Mouse (Mus musculus): ENCODE results near the gene Grip1.
A peak's percentile ranks its signal among the peaks of the same experiment; 100 is the strongest.

Gene Grip1

GRCm38 (mm10) chr10:119831086-119831485 lies 377.5 kb downstream of the Grip1 start:
- no peak for DNase-seq (ENCODE audit: low read depth, low spot score)

DNA sequence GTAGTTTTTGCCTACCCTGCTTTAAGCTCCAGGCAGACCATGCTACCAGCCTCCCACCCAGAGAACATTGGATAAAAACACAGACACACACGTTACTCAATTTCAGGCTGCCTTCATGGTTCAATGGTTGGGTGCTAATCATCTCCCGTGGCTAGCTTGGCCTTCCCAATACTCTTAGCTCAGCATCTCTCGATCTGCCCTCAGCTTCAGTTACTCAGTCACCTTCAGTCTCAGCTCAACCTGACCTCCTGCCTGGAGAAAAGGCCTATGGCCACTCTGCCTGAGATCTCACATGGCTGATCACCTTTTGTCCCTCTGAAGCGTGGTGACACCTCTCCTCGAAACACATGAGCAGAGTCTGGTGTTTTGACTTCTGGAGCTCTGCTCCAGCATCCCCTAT lies 379.7 kb downstream of the Grip1 start:
- no peak for DNase-seq (ENCODE audit: low read depth, low spot score)

- no peak for DNase-seq (ENCODE audit: low read depth, low spot score)
Measured at GRCm38 (mm10) chr10:119834122-119834521, 380.5 kb downstream of the Grip1 start.

DNA sequence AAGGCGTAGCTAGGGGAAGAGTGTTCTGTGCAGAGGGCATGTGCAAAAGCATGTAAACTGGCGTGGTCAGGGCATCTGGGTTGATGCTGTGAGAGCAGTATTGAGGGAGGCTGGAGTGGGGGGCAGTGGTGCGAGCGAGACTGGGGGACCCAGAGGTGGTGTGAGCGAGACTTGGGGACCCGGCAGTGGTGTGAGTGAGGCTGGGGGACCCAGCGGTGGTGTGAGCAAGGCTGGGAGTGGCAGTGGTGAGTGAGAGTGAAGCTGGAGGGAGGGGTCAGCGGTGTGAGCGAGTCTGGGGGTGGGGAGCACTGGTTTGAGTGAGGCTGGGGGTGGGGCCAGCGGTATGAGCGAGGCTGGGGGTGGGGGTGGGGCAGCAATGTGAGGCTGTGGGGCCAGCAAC lies 386.0 kb downstream of the Grip1 start:
- DNase-seq (ENCODE audit: low read depth, low spot score), result no peak

DNA sequence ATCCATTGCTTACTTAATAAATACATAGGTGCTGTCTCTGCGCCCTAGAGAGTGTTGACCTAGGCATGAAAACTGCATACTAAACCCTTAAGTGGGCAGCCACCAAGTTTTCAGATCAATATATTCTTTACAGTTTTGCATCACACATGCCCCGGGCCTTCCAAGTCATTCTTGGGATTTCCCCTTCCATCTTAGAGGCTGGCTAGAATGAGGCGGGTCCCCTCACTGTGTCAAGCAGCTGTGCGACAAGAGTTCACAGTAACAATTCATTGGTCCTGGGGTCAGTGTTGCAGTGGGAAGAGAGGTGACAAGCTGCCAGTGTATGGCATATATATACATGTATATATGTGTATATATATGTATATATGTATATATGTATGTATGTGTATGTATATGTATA lies 388.4 kb downstream of the Grip1 start:
- DNase-seq (ENCODE audit: low read depth, low spot score), result no peak

DNA sequence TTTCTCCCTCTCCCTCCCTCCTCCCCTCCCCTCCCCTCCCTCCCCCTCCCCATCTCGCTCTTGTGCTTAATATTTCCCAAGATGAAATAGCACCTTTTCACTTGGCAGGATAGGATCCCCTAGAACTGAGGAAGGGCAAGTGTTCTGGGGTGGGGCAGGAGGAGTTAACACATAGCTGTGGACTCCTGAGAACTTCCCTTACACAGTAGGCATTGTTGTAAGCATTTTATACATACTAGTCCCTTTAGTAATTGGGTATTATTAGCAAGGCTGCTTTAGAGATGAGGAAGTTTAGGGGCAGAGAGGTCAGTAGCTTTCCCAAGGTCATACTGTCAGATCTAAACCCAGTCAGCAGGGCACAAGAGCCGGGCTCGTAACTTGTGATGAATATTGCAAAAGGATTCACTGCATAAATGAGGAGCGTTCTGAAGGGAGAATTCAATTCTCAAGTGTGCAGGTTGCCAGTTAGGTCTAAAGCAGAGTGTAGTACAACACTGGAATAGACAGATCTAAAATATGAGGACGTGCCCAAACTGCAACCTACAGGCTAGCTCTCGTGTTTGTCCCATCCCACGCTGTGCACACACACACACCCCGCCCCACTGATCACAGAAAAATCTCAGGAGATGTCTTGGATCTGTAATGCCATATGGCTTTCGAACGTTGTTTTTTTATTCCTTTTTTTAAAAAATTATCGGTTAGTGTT lies 392.2 kb downstream of the Grip1 start:
- DNase-seq (ENCODE audit: low read depth, low spot score), result no peak

DNA sequence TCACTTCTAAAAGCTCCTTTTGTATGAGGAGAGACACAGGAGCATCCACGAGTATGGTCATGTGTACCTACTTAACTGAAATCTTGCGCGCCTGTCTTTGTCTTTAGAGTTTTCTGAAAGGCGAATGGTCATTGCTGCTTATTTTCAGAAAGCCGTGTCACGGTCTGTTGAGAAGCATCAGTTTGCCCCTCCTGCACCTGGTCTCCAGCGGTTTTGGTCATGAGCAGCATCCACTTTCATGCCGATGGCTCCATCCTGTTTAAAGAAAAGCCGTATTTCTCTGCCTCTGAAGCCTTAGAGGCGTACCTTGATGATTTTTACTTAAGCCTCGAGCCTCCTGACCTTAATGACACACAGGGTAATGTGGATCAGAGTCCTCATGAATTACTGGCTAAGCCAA lies 398.0 kb downstream of the Grip1 start:
- DNase-seq (ENCODE audit: low read depth, low spot score), result no peak

- DNase-seq (ENCODE audit: low read depth, low spot score), result no peak
Measured at GRCm38 (mm10) chr10:119852582-119853135, 399.0 kb downstream of the Grip1 start.

DNA sequence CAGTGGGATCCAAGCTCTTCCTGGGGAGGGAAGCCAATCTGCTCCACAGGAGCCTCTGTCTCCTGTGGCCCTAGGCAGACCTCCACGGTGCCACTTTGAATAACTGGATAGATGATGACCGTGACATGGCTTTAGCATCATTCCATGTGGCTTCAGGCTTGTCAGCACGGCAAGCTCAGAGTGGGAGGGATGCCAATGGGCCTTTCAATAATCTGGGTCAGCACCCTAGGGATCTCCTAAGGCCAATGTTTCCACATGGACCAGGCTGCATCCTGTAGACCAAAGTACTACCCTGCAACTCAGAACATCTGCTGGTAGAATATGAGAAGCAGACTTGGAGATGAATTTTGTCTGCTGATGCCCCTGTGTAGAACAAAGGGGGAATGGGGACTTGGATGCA lies 414.1 kb downstream of the Grip1 start:
- no peak for DNase-seq (ENCODE audit: low read depth, low spot score)

DNA sequence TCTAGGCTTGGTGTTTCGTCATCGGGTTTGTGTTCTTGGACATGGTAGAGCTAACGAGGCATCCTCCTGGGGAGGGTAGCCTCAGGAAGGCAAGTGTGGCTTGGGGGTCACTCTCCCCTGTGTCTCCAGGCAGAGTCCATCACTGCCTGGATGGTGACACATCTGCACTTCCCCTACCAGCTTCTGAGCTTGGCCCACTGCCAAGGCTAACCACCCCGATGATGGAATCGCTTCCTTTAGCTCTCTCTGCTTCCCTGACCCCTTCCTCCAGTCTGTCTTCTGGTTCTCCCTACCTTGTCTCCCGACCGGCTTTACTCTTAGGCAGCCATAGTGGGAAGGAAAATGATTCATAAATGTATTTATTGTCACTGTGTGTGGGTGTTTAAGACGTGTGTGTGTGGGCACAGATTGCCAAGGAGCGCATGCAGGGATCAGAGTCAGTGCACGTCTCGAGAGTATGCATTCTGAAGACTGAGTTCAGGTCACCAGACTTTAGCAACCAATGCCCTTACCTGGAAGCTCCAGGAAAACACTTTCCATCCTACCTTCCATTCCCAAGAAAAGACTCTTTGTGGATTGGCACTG lies 415.5 kb downstream of the Grip1 start:
- no peak for DNase-seq (ENCODE audit: low read depth, low spot score)

DNA sequence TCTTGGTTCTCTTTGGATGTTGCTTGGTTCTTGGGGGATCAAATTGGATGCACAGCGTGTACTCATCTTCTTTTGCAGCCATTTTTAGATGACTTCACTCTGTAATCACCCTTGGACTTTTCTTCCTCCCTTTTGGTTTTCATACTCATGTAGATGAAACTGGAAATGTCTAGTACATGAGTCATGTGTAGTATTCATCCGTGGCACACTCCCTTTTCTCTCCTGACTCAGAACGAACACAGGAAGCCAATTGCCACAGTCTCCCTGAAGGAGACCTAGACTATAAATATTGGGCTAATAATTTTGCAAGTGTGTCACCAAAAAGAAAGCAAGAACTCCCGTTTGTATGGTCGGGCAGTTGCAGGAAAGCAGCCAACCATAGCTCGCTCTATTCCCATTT lies 423.1 kb downstream of the Grip1 start:
- DNase-seq (ENCODE audit: low read depth, low spot score), result peak; percentile 80

GRCm38 (mm10) chr10:119878331-119878730 lies 424.7 kb downstream of the Grip1 start:
- DNase-seq (ENCODE audit: low read depth, low spot score), result no peak

DNA sequence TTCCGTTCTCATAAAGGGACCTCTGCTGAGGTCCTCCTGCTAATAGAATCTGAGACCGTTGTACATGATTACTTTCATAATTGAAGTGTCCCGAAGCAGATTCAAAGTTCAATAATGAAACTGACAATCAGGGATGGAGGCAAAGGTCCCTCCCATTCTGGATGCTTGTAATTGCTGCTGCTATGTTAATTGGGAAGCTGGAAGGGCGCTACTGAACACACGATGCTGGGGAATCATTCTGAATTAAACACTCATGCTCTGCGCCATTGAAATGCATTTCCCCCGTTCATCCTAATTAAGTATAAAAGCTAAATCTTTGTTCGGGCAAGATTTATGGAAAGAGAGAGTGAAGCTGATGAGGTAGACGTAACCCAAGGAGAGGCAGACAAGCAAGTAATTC lies 431.0 kb downstream of the Grip1 start:
- no peak for DNase-seq (ENCODE audit: low read depth, low spot score)

DNA sequence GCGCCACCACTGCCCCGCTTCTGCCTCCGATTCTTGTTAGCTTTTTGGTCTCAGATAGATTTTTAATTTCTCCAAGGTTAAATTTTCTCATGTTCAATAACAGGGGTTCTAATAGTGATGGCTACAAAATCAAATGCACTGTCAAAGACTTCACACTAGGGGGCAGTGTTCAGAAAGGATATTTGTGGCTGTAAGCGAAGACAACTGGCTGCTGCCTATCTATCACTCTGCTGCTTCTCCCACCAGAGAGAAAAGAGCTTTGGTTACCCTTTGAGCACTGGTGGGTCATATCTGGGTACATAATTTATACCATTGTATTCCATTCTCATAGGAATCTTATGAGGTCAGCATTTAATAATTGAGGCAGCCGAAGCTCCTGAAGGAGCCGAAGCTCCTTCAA lies 431.9 kb downstream of the Grip1 start:
- DNase-seq (ENCODE audit: low read depth, low spot score), result peak; percentile 24

- DNase-seq (ENCODE audit: low read depth, low spot score), result peak; percentile 32
Measured at GRCm38 (mm10) chr10:119886681-119887080, 433.1 kb downstream of the Grip1 start.

- DNase-seq (ENCODE audit: low read depth, low spot score), result no peak
Measured at GRCm38 (mm10) chr10:119902754-119903153, 449.1 kb downstream of the Grip1 start.

DNA sequence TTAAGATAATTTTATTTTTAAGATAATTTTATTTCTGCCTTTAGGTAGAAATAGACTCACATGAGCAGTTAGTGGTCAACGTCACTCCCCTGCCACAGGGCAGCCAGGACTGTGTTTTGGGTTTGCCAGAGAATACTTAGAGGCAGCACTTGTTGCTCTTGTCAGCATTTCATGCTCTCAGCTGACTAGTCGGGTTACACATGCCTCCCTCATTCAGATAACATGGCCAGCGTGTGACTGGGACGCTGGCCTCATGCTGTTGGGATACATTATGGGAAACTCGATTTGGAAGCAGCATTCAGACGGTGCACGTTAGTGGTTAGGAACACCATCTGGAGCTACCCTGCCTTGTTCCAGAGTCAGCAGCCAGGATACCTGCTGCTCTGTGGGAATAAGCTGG lies 453.2 kb downstream of the Grip1 start:
- DNase-seq (ENCODE audit: low read depth, low spot score), result no peak

DNA sequence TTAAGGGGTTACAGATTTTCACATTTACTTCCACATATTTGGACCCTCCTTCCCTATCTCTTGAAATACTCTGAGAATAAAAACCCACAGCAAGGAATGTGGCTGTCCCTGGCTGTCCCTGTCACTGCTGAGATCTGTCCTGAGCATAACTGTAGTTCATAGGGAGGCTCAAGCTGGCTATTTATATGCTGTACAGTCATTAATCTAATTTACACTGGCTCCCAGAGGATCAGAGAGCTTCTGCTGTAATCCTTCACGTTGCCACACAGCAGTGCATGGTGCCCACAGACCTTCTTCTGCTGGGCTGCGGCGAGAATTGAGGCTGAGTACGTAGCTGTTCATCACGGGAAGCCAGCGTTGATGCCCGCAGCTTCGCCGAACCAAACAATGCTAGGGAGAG lies 464.4 kb downstream of the Grip1 start:
- DNase-seq (ENCODE audit: low read depth, low spot score), result no peak

DNA sequence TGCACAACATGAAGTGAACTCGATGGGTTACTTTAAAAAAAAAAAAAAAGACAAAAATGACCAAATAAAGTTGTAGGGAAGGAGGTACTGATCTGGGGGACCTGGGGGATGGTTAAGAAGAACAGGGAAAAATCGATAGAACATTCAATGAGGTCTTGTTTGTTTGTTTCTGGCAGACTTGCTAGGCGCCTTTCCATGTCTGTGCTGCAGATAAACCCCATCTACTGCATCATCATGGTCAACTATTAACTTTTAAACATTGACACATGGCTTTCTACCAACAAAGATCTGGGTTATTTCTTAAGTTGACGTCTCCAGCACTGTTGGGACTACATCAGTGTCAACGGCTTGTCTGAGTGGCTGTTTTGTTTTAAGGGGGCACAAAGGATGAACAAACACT lies 474.3 kb downstream of the Grip1 start:
- no peak for DNase-seq (ENCODE audit: low read depth, low spot score)

DNA sequence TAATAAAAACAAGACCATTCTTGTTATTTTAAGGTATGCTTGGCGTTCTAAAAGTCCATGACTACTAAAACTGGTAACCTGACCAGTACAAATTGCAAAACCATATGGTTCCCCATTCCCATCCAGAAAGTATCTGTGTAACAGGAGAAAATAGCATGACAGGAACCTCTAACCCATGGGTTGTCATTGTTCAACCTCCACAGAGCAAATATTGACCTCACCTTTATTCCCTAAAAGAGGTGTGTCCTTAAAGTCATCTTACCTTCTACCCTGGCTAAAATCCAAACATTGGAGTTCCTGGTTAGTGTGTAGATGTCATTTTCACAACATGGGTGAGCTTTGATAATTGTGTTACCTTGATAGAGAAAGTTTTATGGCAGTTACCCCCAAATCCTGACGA lies 475.3 kb downstream of the Grip1 start:
- DNase-seq (ENCODE audit: low read depth, low spot score), result no peak

GRCm38 (mm10) chr10:119932794-119933193 lies 479.2 kb downstream of the Grip1 start:
- DNase-seq (ENCODE audit: low read depth, low spot score), result peak; percentile 11

- no peak for DNase-seq (ENCODE audit: low read depth, low spot score)
Measured at GRCm38 (mm10) chr10:119933362-119933761, 479.7 kb downstream of the Grip1 start.

- DNase-seq (ENCODE audit: low read depth, low spot score), result no peak
Measured at GRCm38 (mm10) chr10:119935231-119935630, 481.6 kb downstream of the Grip1 start.
